Mouse (Mus musculus) heart, embryonic 14.5 days (tissue): Measurements from ENCODE around the gene Psma7. TPM values are rescaled to one million over a fixed set of nuclear protein-coding genes. Genes with fewer than 3 reads are reported as not detected.

Experiments used
- ATAC-seq: fragments of 200-750 bp; cut with Nextera tagmentation; 2 replicates; pipeline ENCODE4 v1.8.0; 2017; ENCODE audit warnings: low read depth, moderate TSS enrichment; ENCODE audit not compliant: insufficient number of reproducible peaks, insufficient read depth, low FRiP score
- H3K27ac ChIP-seq, 2 experiments: fragments of 200-500 bp in 1 of 2; fragments of 300-500 bp in 1 of 2; sonication (generic) in 1 of 2; replicated peaks in 1 of 2; 2 replicates each; pipeline ENCODE4 v1.5.1; 2012 to 2014; ENCODE audit warnings: low read depth in 2 of 2, low read length in 2 of 2, control low read depth in 1 of 2, mild to moderate bottlenecking in 1 of 2, mixed read lengths in 1 of 2; ENCODE audit not compliant: control insufficient read depth in 1 of 2, insufficient read depth in 1 of 2
- H3K27me3 ChIP-seq: fragments of 300-500 bp; sonication (generic); 2 replicates; pipeline ENCODE4 v1.6.1; 2014; ENCODE audit warnings: mild to moderate bottlenecking, low read length, control low read depth; ENCODE audit not compliant: control insufficient read depth, insufficient read depth
- H3K36me3 ChIP-seq: fragments of 300-500 bp; sonication (generic); 2 replicates; pipeline ENCODE4 v1.6.1; 2014; ENCODE audit warnings: mild to moderate bottlenecking, control low read depth, low read length, mixed read lengths; ENCODE audit not compliant: control insufficient read depth, insufficient read depth
- H3K4me1 ChIP-seq, 2 experiments: fragments of 200-500 bp in 1 of 2; fragments of 300-500 bp in 1 of 2; sonication (generic) in 1 of 2; 2 replicates each; pipeline ENCODE4 v1.6.1; 2012 to 2014; ENCODE audit warnings: low read length in 2 of 2, control low read depth in 1 of 2, mixed read lengths in 1 of 2; ENCODE audit not compliant: control insufficient read depth in 2 of 2, insufficient read depth in 2 of 2
- H3K4me2 ChIP-seq: fragments of 300-500 bp; sonication (generic); 2 replicates; pipeline ENCODE4 v1.6.1; 2014; ENCODE audit warnings: mild to moderate bottlenecking, low read length
- H3K4me3 ChIP-seq, 2 experiments: fragments of 200-500 bp in 1 of 2; fragments of 300-500 bp in 1 of 2; sonication (generic) in 1 of 2; 2 replicates each; pipeline ENCODE4 v1.5.1; 2012 to 2014; ENCODE audit warnings: low read length in 2 of 2, mild to moderate bottlenecking in 2 of 2, control low read depth in 1 of 2, low read depth in 1 of 2, moderate library complexity in 1 of 2; ENCODE audit not compliant: control insufficient read depth in 1 of 2, insufficient read depth in 1 of 2
- H3K9ac ChIP-seq: fragments of 300-500 bp; sonication (generic); 2 replicates; pipeline ENCODE4 v1.6.1; 2014; ENCODE audit warnings: mild to moderate bottlenecking, low read length
- H3K9me3 ChIP-seq: fragments of 300-500 bp; sonication (generic); 2 replicates; pipeline ENCODE4 v1.6.1; 2016; ENCODE audit warnings: low read length, control low read depth; ENCODE audit not compliant: control insufficient read depth
- WGBS: fragments of 180-500 bp; shearing (Covaris S2); extraction: QIAGEN DNeasy Blood & Tissue Kit; methylation state at CpG from one replicate; pipeline ENCODE4 v1.1.7; 2014; 5-methylcytosine and 5-hydroxymethylcytosine counted together
- polyA plus RNA-seq: library from polyadenylated mRNA; unstranded; fragments of >200 nt; fragmentation: Nextera tagmentation; extraction: Ambion mirVana; gene quantifications from 2 replicates; pipeline ENCODE4 v1.2.1, GENCODE M21; 2014

Gene Psma7
- polyA plus RNA-seq, 1 experiment from 2014 or later: 410 TPM

DNA sequence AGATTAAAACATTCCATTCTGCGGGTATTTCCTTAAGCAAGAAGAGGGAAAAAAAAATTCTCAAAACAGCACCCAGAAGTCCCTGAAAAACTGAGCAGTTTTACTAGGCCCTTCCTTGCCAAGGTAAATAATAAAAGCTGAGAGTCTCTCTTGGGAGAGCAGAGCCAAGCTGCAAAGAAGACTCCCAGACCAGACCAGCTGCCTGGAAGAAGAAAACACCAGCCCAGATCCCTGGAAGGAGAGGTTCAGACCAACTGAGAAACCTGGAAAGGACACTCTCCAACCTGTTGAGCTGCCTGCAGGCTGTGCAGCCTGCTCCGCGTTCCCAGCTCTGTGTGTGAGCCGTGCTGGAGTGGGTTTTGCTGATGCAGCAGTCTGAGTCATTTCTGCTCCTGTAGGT is 24.6 kb downstream of the Psma7 start:
- no peak overlapping the region for H3K4me2 ChIP-seq
- peaks cover 10% of the 10 kb centered on the region; the same call in 1 of the 2 replicates for H3K27me3 ChIP-seq
- H3K9ac ChIP-seq: no peak overlapping the region
- ATAC-seq: no peak
- H3K4me3 ChIP-seq: no peak overlapping the region
- peaks cover 0 to 3% of the 10 kb centered on the region in 2 experiments; a peak in 2 of 4 replicates for H3K4me1 ChIP-seq
- no peaks in the 10 kb centered on the region for H3K9me3 ChIP-seq
- WGBS: 59% methylated on average over 4 of the region's 4 CpGs
- H3K27ac ChIP-seq: no peak overlapping the region
- H3K36me3 ChIP-seq: no peaks in the 10 kb centered on the region

DNA sequence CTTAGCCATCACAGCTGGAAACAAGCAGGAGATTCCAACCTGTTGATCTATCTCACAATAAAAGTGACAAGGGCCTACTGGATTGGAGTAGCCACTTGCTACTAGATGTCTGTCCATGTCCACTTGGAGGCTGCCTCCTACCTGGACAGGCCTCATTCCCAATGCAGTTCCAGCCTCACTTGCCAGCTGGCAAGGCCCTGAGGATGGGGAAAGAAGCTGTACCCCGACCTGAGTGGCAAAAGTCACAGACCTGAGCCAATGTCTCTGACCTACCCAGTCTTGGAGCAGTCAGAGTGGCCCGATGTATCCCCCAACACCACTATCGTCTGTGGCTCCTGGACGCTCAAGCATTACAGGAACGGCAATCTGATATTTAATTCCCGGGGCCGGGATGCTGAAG is 28.5 kb downstream of the Psma7 start:
- WGBS: 84% methylated on average over 7 of the region's 7 CpGs
- no peaks in the 10 kb centered on the region for H3K9me3 ChIP-seq
- no peaks in the 10 kb centered on the region for H3K4me1 ChIP-seq
- H3K9ac ChIP-seq: no peak overlapping the region
- no peaks in the 10 kb centered on the region for H3K36me3 ChIP-seq
- H3K27ac ChIP-seq: no peak overlapping the region
- H3K4me2 ChIP-seq: no peak overlapping the region
- no peaks in the 10 kb centered on the region for H3K27me3 ChIP-seq
- no peak for ATAC-seq
- H3K4me3 ChIP-seq: no peak overlapping the region

DNA sequence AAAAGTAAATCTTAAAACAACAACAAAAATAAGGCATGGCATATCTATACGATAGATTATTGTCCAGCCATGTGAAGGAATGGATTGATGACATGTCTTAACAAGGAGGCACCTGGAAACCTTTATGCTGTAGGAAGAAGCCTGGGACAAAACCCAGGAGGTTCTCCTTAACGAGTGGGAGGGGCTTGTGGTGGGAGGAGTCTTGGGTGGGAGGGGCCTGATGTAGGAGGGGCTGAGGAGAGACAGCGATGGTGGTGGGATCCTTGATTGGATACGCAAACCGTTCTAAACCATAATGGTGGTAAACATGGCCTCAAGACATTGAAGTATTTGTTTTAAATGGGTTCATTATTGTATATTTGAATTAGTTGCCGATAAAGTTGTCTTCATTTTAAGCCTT is 30.9 kb downstream of the Psma7 start:
- no peaks in the 10 kb centered on the region for H3K4me1 ChIP-seq
- 81% methylated on average over 6 of the region's 6 CpGs for WGBS
- H3K27ac ChIP-seq: no peak overlapping the region
- no peaks in the 10 kb centered on the region for H3K9me3 ChIP-seq
- H3K9ac ChIP-seq: no peak overlapping the region
- ATAC-seq: no peak
- H3K27me3 ChIP-seq: no peaks in the 10 kb centered on the region
- H3K4me3 ChIP-seq: no peak overlapping the region
- H3K4me2 ChIP-seq: no peak overlapping the region
- no peaks in the 10 kb centered on the region for H3K36me3 ChIP-seq

DNA sequence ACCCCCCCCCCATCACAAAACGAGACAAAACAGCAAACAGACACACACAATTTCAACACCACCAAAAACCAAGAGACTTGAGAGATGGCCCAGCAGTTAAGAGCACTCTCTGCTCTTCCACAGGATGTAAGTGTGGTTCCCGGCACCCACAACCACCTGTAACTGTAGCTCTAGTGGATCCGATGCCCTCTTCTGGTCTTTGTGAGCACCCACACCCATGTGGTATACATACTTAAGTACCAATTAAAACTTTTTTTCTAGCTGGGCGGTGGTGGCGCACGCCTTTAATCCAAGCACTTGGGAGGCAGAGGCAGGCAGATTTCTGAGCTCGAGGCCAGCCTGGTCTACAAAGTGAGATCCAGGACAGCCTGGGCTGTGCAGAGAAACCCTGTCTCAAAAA is 31.5 kb downstream of the Psma7 start:
- Histone ChIP-seq H3K9me3 (no peaks in the 10 kb centered on the region), H3K4me2 (no peak overlapping the region), H3K27me3 (no peaks in the 10 kb centered on the region), H3K27ac (no peak overlapping the region), H3K4me1 (no peaks in the 10 kb centered on the region), H3K9ac (no peak overlapping the region), H3K36me3 (no peaks in the 10 kb centered on the region), H3K4me3 (no peak overlapping the region)
- no peak for ATAC-seq
- WGBS: 92% methylated on average over 7 of the region's 7 CpGs

DNA sequence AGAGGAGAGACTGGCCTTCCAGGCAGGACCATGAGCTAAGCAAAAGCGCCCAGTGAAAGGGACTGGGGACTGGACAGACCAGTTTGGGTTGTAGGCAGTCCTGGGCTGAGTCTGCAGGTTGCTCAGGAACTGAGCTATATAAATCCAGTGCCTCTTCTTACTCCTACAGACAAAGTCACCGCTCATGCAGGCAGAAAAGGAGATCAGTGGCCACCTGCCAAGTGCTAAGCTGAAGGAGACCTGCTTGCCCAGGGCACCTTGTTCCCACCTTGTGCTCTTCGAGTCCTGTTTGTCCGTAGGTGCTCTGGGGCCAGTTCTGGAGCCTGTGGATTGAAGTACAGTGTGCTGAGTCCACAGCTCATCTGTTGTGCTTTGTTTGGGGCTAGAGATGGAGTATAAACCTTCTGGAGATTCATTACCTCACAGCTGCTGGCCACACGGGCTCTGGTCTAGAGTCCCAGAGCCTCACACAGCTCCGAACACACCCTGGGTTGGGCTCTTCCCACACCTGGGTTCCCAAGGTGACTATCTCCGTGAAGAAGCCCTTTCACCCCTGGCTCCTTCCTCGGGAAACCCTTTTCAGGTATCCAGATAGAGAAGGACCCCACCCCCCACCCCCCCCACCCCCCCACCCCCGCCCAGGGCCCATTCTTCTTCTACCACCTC is 35.7 kb downstream of the Psma7 start:
- Histone ChIP-seq H3K9me3 (no peaks in the 10 kb centered on the region), H3K36me3 (no peaks in the 10 kb centered on the region), H3K4me2 (no peak overlapping the region), H3K4me3 (no peak overlapping the region), H3K27me3 (no peaks in the 10 kb centered on the region), H3K27ac (no peak overlapping the region), H3K9ac (no peak overlapping the region), H3K4me1 (no peaks in the 10 kb centered on the region)
- ATAC-seq: 0 out of 2 replicates have a peak, but pooled peaks have one; percentile 21
- WGBS: 31% methylated on average over 9 of the region's 9 CpGs

DNA sequence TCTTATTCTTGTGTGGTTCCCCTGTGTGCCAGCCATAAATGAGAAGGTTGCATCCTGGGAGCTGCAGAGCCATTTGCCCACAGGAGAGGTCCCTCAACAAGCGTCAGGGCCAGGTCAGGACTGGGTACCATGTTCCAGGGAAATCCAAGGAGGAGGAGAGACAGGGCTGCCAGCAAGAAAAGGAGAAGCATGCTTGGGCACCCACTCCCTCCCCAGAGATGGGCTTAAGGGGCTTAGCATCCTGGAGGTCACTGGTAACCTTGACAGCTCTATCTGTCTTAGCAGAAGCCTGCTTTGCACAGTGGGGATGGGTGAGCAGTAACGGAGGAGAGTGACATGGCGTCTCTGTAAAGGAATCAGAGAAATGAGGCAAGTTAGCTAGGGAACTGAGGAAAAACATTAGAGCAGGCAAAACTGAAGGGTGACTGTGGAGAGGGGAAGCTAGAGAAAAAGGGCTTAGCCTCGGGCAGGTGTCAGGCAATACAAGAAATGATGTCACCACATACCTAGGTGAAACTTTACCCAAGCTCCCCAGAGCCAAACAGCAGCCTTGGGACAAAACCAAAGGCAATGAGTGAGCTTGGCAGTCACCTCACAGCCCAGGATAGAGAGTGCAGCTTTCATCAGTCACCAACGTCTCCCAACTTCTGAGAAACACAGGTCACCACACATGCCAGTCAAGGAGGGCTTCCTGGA is 36.4 kb downstream of the Psma7 start:
- 48% methylated on average over 5 of the region's 5 CpGs for WGBS
- Histone ChIP-seq H3K9me3 (no peaks in the 10 kb centered on the region), H3K27ac (no peak overlapping the region), H3K36me3 (no peaks in the 10 kb centered on the region), H3K4me3 (no peak overlapping the region), H3K4me2 (no peak overlapping the region), H3K4me1 (no peaks in the 10 kb centered on the region), H3K9ac (no peak overlapping the region), H3K27me3 (no peaks in the 10 kb centered on the region)
- ATAC-seq: no peak

DNA sequence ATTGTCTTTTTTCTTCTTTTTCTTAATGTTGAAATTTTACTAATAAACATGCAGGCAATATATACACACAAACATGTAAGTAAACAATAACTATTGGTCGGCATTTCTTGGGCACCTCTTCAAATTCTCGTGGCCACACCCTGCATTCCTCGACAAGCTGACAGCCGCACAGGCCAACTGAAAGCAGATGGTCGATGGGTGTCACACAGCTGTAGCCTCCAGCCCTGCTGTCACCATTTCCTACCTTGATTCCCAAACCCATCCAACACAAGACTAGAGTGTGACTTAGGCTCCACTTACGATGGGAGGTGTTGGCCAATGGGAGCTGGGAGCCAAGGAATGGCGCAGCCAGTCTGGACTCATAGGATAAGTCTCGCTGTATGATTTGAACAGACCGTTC is 40.6 kb downstream of the Psma7 start:
- no peak overlapping the region for H3K9ac ChIP-seq
- no peaks in the 10 kb centered on the region for H3K27me3 ChIP-seq
- H3K36me3 ChIP-seq: no peaks in the 10 kb centered on the region
- ATAC-seq: no peak
- H3K4me1 ChIP-seq: no peaks in the 10 kb centered on the region
- no peak overlapping the region for H3K27ac ChIP-seq
- WGBS: 80% methylated on average over 9 of the region's 9 CpGs
- H3K4me3 ChIP-seq: no peak overlapping the region
- no peak overlapping the region for H3K4me2 ChIP-seq
- H3K9me3 ChIP-seq: no peaks in the 10 kb centered on the region
